Mouse (Mus musculus): Measurements from ENCODE around the gene 2210418O10Rik. TPM values are rescaled to one million over a fixed set of nuclear protein-coding genes. Genes with fewer than 3 reads are reported as not detected.
"Not testable (repeated sequence)": the region's sequence is repeated elsewhere in the genome, so short reads cannot be mapped to it uniquely, and the experiment has no call there.

2210418O10Rik gene
- total RNA-seq (2021), result 1 to 10 TPM; 3.0 to 4.4 TPM

GRCm38 (mm10) chr2:176226269-176226668 is at the start of gene 2210418O10Rik:
Gene 2210418O10Rik (plus strand): TSS chr2:176226569.
- DNase-seq (ENCODE audit: extremely low spot score in 1 of 2, low spot score in 1 of 2), result not testable (repeated sequence)

- DNase-seq (ENCODE audit: extremely low spot score in 1 of 2, low spot score in 1 of 2), result not testable (repeated sequence)
These were observed 22.1 kb downstream of the 2210418O10Rik start for GRCm38 (mm10) chr2:176248519-176248918.

Other genes starting within 250 kb of the 2210418O10Rik start
- 1 to 10 TPM; 5.6 to 7.0 TPM for gene Gm2004, start 76.7 kb upstream of the 2210418O10Rik start, total RNA-seq (2021)
- gene Gm11009, start 92.9 kb downstream of the 2210418O10Rik start, total RNA-seq (2021), result not detected
- 10 to 100 TPM; 12.4 to 18.1 TPM for gene Gm14435, start 197.0 kb downstream of the 2210418O10Rik start, total RNA-seq (2021)